ENCODE assay signal across 11 mouse cellular contexts in genomic region chr10:94521107-94521401, GRCm38 (mm10).
DNase-seq lines count a peak whose midpoint lies in the region; ATAC-seq and TF ChIP-seq lines count a peak whose summit lies in the region.
"Had no signal": no experiment of that assay in that cellular context is flagged by ENCODE, and none has a peak within 500 bp of the region (broad histone marks: within the 10 kb centered on the region; RNA-seq: fewer than 3 reads in every experiment).

No protein-coding gene starts in this region.

- no peak for DNase-seq in forebrain, postnatal 0 days
- DNase-seq in midbrain, embryonic 10.5 days (ENCODE audit: low spot score): no peak
- DNase-seq in cerebellum, adult 9-11 months: no peak
- DNase-seq: cerebellum, adult 2 months; kidney, postnatal 10 days had no signal

- no peak overlapping the region for H3K4me3 ChIP-seq in forebrain, postnatal 0 days (ENCODE audit: low read depth, low read length)
- no peak overlapping the region for H3K4me3 ChIP-seq in forebrain, embryonic 12.5 days (replicated peaks)
- no peak overlapping the region for H3K4me3 ChIP-seq in midbrain, embryonic 13.5 days (replicated peaks)
- H3K4me3 ChIP-seq in midbrain, embryonic 16.5 days (ENCODE audit: low read depth, low read length): no peak overlapping the region
- no peak overlapping the region for H3K4me3 ChIP-seq in embryonic fibroblast, embryonic 13.5 days (ENCODE audit: insufficient read depth, low read length)
- H3K4me3 ChIP-seq in myocyte: peak overlapping the region; percentile 13
- H3K4me3 ChIP-seq in midbrain, embryonic 10.5 days: no peak overlapping the region
- H3K4me3 ChIP-seq: midbrain, embryonic 15.5 days had no signal

- H3ac ChIP-seq in myocyte (ENCODE audit: control insufficient read depth, insufficient read length): no peak overlapping the region

- no peak for ATAC-seq in forebrain, postnatal 0 days
- no peak for ATAC-seq in forebrain, embryonic 12.5 days (ENCODE audit: low FRiP score)
- ATAC-seq in midbrain, embryonic 13.5 days: 0 out of 2 replicates have a peak, but pooled peaks have one; percentile 25
- ATAC-seq in midbrain, embryonic 16.5 days: no peak
- ATAC-seq: midbrain, embryonic 15.5 days had no signal

- WGBS in forebrain, postnatal 0 days: 43% methylated on average over 3 of the region's 3 CpGs
- WGBS in forebrain, embryonic 12.5 days: 27% methylated on average over 3 of the region's 3 CpGs
- WGBS in midbrain, embryonic 13.5 days: 20% methylated on average over 3 of the region's 3 CpGs
- WGBS in midbrain, embryonic 16.5 days: 31% methylated on average over 3 of the region's 3 CpGs
- 16% methylated on average over 3 of the region's 3 CpGs for WGBS in midbrain, embryonic 10.5 days

- H3K4me2 ChIP-seq in forebrain, postnatal 0 days (ENCODE audit: low read depth): peak overlapping the region; percentile 28; the same call in 1 of the 2 replicates
- H3K4me2 ChIP-seq in forebrain, embryonic 12.5 days: no peak overlapping the region
- H3K4me2 ChIP-seq in midbrain, embryonic 13.5 days (replicated peaks): no peak overlapping the region
- H3K4me2 ChIP-seq in midbrain, embryonic 16.5 days (ENCODE audit: low read length): no peak overlapping the region
- H3K4me2 ChIP-seq in myocyte (ENCODE audit: low read depth): peak overlapping the region; percentile 73

- no peak overlapping the region for H3K9ac ChIP-seq in forebrain, postnatal 0 days
- H3K9ac ChIP-seq in forebrain, embryonic 12.5 days: no peak overlapping the region
- no peak overlapping the region for H3K9ac ChIP-seq in midbrain, embryonic 13.5 days (replicated peaks)
- H3K9ac ChIP-seq in midbrain, embryonic 16.5 days (ENCODE audit: low read depth, low read length): no peak overlapping the region
- H3K9ac ChIP-seq: midbrain, embryonic 15.5 days had no signal

- H3K9me3 ChIP-seq in forebrain, postnatal 0 days (ENCODE audit: low read length): no peaks in the 10 kb centered on the region
- H3K9me3 ChIP-seq in forebrain, embryonic 12.5 days: no peaks in the 10 kb centered on the region
- no peaks in the 10 kb centered on the region for H3K9me3 ChIP-seq in midbrain, embryonic 13.5 days
- no peaks in the 10 kb centered on the region for H3K9me3 ChIP-seq in midbrain, embryonic 16.5 days (replicated peaks; ENCODE audit: control insufficient read depth, low read length, poor library complexity, severe bottlenecking)
- no peaks in the 10 kb centered on the region for H3K9me3 ChIP-seq in midbrain, embryonic 10.5 days (replicated peaks)
- H3K9me3 ChIP-seq: midbrain, embryonic 15.5 days had no signal

- H3K4me1 ChIP-seq in forebrain, postnatal 0 days (ENCODE audit: insufficient read depth): 0 out of 2 replicates have a peak, but pooled peaks cover 12% of the 10 kb centered on the region
- H3K4me1 ChIP-seq in forebrain, embryonic 12.5 days: peaks cover 41% of the 10 kb centered on the region
- H3K4me1 ChIP-seq in midbrain, embryonic 13.5 days (replicated peaks): peaks cover 40% of the 10 kb centered on the region
- peaks cover 36% of the 10 kb centered on the region for H3K4me1 ChIP-seq in midbrain, embryonic 16.5 days (ENCODE audit: control insufficient read depth, insufficient read depth, low read length)
- H3K4me1 ChIP-seq in embryonic fibroblast, embryonic 13.5 days (ENCODE audit: control insufficient read depth, insufficient read depth, low read length): peaks cover 27% of the 10 kb centered on the region
- H3K4me1 ChIP-seq in midbrain, embryonic 10.5 days: peaks cover 49% of the 10 kb centered on the region

- no peaks in the 10 kb centered on the region for H3K27me3 ChIP-seq in forebrain, postnatal 0 days (ENCODE audit: insufficient read depth, low read length)
- H3K27me3 ChIP-seq in forebrain, embryonic 12.5 days: peaks cover 17% of the 10 kb centered on the region
- H3K27me3 ChIP-seq in midbrain, embryonic 13.5 days: peaks cover 27% of the 10 kb centered on the region
- peaks cover 3% of the 10 kb centered on the region; the same call in 1 of the 2 replicates for H3K27me3 ChIP-seq in midbrain, embryonic 16.5 days (ENCODE audit: control insufficient read depth, insufficient read depth, low read depth, low read length)
- no peaks in the 10 kb centered on the region for H3K27me3 ChIP-seq in myocyte (ENCODE audit: control insufficient read depth, insufficient read depth, insufficient read length)
- H3K27me3 ChIP-seq in midbrain, embryonic 10.5 days (ENCODE audit: low read depth, poor library complexity, severe bottlenecking): peaks cover 57% of the 10 kb centered on the region

- TF ChIP-seq CTCF in forebrain, postnatal 0 days (IDR thresholded peaks at IDR 0.05; ENCODE audit: low read depth): no peak
- no peak for TF ChIP-seq CTCF in embryonic fibroblast, embryonic 13.5 days (IDR thresholded peaks at IDR 0.05; ENCODE audit: borderline replicate concordance, insufficient read depth, low read length)

- TF ChIP-seq POLR2A in embryonic fibroblast, embryonic 13.5 days (IDR thresholded peaks at IDR 0.05; ENCODE audit: low read depth, low read length): no peak
- no peak for TF ChIP-seq POLR2A in myocyte (IDR thresholded peaks at IDR 0.05; ENCODE audit: insufficient read length, low read depth)

- peaks cover 76% of the 10 kb centered on the region for H3K79me2 ChIP-seq in myocyte (ENCODE audit: control insufficient read depth, insufficient read depth)

- H3K36me3 ChIP-seq in forebrain, postnatal 0 days (ENCODE audit: insufficient read depth): no peaks in the 10 kb centered on the region
- no peaks in the 10 kb centered on the region for H3K36me3 ChIP-seq in forebrain, embryonic 12.5 days (replicated peaks)
- H3K36me3 ChIP-seq in midbrain, embryonic 13.5 days: no peaks in the 10 kb centered on the region
- no peaks in the 10 kb centered on the region for H3K36me3 ChIP-seq in midbrain, embryonic 16.5 days (ENCODE audit: control insufficient read depth, insufficient read depth, low read length)
- H3K36me3 ChIP-seq in myocyte (ENCODE audit: control insufficient read depth, insufficient read depth): no peaks in the 10 kb centered on the region
- no peaks in the 10 kb centered on the region for H3K36me3 ChIP-seq in midbrain, embryonic 10.5 days
- H3K36me3 ChIP-seq: midbrain, embryonic 15.5 days had no signal

- H3K27ac ChIP-seq in forebrain, postnatal 0 days (ENCODE audit: low read depth, low read length): no peak overlapping the region
- H3K27ac ChIP-seq in forebrain, embryonic 12.5 days: no peak overlapping the region
- no peak overlapping the region for H3K27ac ChIP-seq in midbrain, embryonic 13.5 days
- no peak overlapping the region for H3K27ac ChIP-seq in midbrain, embryonic 16.5 days (ENCODE audit: low read length)
- H3K27ac ChIP-seq in embryonic fibroblast, embryonic 13.5 days (ENCODE audit: insufficient read depth, low read length): peak overlapping the region; percentile 50
- no peak overlapping the region for H3K27ac ChIP-seq in midbrain, embryonic 10.5 days (replicated peaks)
- H3K27ac ChIP-seq: midbrain, embryonic 15.5 days had no signal

TF ChIP-seq in myocyte, 11 proteins besides CTCF, POLR2A, EP300 and RAD21:
- TF ChIP-seq USF1 (IDR thresholded peaks at IDR 0.05; ENCODE audit: low read depth): no peak
- no peak for TF ChIP-seq E2F4 (IDR thresholded peaks at IDR 0.05; ENCODE audit: insufficient read depth)
- no peak for TF ChIP-seq CEBPB (IDR thresholded peaks at IDR 0.05; ENCODE audit: insufficient read depth, poor library complexity, severe bottlenecking)
- TF ChIP-seq TCF12 (IDR thresholded peaks at IDR 0.05; ENCODE audit: insufficient read depth, poor library complexity, severe bottlenecking): no peak
- no peak for TF ChIP-seq REST (IDR thresholded peaks at IDR 0.05; ENCODE audit: insufficient read depth, insufficient read length)
- TF ChIP-seq MYOD1 (IDR thresholded peaks at IDR 0.05; ENCODE audit: control insufficient read depth in 1 of 3, insufficient read length in 2 of 3, low read depth in 2 of 3): no peak
- no peak for TF ChIP-seq SRF (IDR thresholded peaks at IDR 0.05; ENCODE audit: control insufficient read depth, insufficient read length, low read depth)
- no peak for TF ChIP-seq MAX (IDR thresholded peaks at IDR 0.05; ENCODE audit: low read depth)
- TF ChIP-seq POLR2AphosphoS2 (IDR thresholded peaks at IDR 0.05; ENCODE audit: insufficient read length, low read depth): no peak
- TF ChIP-seq TCF3 (IDR thresholded peaks at IDR 0.05; ENCODE audit: insufficient read length, low read depth): no peak
- no peak for TF ChIP-seq MYOG (IDR thresholded peaks at IDR 0.05; ENCODE audit: control insufficient read depth in 1 of 3, insufficient read depth in 1 of 3, insufficient read length in 2 of 3, low read depth in 2 of 3)

Comparison
In these comparisons a context has a peak if more than half of its experiments do, and no peak if none do; other contexts are left out.
1. H3K4me2 ChIP-seq: peak in forebrain, postnatal 0 days (single experiment) and myocyte (single experiment); none in forebrain, embryonic 12.5 days (single experiment), midbrain, embryonic 13.5 days (single experiment) and midbrain, embryonic 16.5 days (single experiment).